Mouse (Mus musculus) spleen, postnatal 14 days (tissue): ENCODE measurements around the gene Zfp319.

ENCODE experiments used
- DNase-seq, 2 experiments: peaks; one replicate each; pipeline ENCODE4 v3.0.0; 2021 to 2022; ENCODE audit warnings: low spot score in 2 of 2

Zfp319 gene

DNA sequence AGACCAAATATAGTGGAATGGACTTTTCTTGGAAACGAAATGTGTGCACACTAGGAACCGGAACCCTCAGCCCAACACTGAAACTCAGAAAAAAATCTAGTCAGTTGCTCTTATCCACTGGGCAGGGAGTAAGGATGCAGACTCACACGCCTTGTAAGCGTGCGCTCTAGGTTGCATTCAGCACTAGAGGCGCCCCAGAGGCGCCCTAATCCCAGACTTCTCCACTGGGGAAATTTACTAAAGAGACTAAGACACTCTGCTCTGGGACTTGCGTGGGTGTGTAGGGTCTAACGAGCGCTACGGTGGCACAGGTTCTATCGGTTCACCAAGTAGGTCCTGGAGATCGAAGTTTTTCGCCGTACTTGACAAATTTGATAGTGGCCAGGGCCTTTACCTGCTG lies 19.7 kb upstream of the Zfp319 start:
- DNase-seq = no peak

DNA sequence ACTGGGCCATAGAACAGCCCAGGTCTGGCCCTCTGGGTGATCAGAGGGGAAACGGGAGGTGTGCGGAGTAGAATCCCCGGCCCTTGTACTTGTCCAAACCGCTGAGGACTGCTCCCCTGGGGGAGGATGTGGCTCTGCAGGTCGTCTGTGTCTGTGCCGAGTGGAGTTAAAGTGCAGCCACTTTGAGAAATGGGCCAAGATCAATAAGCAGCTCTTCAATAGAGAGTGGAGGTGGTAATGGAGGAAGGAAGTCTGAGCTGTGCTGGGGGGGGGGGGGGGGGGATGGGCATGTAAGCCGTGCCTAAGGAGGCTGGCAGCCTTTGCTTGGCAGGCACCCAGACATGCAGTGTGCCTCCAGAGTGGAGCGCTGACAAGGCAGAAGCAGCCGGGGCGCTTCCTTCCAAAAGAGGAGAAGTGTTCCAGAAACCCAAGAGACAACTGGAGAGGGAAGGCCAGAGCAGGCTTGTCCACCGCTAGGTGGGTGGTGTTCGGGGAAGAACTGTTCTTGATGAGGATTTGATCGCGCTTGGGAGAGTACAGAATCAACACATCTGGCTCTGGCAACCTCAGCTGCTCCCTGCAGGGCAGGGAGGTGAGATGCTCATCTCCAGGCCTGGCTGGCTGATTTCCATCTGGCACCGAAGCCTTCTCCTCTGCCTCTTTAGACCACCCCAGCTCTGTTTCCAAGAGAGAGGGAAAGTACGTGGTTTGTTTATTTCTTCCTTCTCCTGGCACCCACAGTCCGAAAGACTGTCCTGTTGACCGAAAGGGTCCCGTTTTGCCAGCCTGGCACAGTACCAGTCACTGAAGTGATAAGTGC lies 17.3 kb upstream of the Zfp319 start:
- DNase-seq = no peak

DNA sequence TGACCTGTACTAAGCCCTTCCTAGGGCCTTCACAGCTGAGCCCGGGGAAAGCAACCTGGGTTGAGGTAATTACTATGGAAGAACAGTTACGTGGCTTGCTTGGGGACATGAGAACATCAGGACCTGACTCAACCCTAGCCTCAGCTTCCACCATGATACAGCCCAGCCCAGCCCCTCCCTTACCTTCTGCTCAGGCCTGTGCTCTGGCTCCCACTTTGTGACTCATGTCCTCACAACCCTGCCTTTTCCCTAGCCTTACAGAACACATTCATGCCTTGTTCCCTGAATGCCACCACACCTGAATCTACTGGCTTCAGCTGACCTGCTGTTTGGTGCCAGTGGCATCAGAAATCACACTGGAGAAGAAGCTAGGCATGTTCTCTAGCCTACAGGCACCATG lies 16.6 kb upstream of the Zfp319 start:
- DNase-seq = no peak

DNA sequence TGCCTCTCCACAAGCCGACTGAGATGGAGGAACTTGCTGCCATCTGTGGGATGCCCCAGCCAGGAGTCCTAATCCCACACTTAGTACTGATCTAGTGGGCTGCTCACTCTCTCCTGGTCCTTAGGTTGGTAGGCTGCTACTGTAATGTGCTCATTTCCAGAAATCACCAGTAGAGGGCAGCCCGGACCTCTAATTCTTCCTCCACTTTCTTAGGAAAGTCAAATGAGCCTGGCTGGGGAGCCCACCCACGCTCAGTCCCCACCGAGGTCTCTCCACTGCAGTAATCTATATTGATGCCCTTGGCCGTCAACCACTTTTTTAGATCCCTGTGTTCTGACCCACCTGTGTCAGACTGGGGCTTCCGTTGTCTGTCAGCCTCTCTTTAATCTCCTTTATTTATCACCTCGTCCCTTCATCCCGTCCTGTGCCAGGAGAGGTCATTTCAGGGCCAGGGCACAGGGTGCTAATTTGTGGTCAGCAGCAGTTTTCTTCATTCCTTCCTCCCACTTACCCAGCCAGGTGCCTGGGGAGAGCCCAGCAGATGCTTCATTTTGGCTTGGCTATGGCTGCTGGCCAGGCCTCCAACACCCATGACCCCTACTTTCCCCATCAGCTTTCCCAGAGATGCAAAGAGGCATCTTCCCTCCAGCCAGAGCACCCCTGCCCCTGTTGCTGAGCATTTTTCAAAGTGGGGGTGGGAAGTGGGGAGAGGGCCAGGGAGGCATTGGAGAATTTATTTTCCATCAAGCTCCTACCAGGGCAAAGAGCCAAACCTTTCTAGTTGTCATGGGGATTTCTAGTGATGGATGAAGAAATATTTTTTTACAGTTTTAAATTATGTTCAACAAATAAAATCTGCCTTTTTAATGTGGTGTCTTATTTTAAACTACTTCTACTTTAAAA lies 15.1 kb upstream of the Zfp319 start:
- peak in 1 of 2 experiments; percentile 42 for DNase-seq

DNA sequence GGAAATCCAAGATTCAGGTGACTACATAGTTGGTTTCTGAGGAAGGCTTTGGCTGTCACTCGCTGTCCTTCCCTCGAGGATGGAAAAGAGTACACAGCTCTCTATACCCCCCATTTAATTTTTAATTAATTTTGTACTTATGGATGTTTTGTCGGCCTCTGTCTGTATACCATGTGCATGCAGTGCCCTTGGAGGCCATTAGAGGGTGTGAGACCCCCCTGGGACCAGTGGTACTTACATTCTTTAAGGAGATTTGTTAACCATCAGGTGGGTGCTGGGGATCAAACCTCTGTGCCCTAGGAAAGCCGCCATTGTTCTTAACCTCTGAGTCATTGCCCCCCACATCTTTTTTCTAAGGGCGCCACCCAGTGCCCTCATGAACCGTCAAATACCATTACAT lies 12.9 kb upstream of the Zfp319 start:
- no peak for DNase-seq

DNA sequence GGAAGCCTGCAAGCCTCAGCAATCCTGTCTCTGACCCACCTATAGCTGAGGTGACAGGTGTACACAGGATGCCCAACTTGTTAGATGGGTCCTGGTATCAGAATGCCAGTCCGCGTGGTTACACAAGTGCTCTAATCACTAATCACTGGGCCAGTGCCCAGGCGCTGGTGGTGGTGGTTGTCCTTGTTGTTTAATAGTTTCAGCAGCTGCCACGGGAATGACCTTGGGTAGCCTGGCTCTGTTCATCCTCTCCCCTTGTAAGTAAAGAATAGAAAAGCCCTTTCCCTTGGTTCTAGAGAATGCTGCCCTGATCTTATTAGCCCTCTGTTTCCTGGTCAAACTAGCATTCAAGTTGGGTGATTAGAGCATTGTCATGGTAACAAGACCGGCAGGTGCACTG lies 10.0 kb upstream of the Zfp319 start:
- no peak for DNase-seq

DNA sequence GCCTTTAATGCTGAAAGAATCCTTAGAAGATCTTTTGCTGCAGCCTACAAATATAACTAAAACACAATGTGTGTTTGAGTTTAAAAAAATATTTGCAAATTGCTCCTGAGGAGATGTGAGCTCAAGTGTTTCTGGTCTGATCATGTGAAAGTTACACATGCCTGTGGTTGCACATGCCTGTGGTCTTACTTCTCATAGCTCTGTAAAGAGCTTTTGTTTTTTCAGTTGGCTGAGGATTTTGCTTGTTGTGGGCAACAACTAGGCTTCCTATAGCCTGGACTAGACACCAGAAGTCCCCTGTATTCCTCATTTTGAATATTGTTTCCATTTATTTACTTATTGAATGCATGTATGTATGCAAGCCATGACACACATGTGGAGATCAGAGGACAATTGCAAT lies 4.6 kb upstream of the Zfp319 start:
- DNase-seq = no peak

DNA sequence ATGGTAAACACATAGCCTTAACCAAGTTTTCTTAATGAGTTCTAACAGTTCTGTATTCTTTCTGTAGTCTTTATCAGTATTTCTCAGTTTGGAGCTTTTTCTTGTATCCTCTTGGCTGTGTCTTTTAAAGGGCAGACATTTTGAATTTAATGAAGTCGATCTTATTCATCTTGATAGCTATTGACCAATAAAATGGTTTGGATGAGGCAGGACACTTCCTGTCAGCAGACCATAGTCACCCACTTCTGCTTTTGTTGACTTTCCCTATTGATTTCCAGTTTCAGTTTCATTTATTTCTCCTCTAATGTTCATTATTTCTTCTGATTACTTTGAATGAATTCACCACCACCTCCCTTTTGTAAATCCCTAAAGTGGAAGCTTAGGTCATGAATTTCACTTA lies 4.0 kb upstream of the Zfp319 start:
- no peak for DNase-seq

DNA sequence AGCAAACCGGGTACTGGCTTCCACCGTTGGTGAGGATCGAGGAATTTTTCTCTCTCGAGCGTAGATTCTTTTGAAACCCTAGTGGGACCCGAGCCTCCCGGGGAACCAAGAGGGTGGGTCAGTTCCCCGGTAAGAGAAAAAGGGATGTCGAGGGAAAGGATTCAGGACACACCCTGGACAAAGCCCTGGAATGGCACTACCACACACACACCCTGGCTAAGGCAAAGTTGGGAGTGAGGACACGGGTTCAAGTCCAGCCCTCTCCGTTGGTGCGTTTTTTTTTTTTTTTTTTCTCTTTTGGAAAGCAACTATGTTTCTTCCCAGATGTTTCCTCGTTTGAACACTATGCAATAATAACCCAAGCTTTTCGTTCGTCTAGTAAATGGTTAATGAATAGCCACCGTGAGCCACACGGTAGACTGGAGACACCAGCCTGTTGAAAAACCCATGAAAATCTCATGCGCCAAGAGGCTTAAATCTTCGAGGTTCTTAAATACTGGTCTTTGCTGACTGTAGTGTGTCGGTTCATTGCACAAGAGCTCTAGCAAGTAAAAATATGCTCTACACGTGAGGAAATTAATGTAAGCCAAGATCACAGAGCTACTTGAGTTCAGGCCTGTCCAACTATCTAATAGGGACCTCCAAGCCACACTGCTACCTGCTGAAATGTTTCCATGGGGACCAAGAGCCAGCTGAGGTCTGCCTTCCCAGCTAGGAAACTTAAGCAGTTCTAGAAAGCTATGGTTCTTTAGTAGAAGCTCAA lies 868 bp upstream of the Zfp319 start:
- no peak for DNase-seq

DNA sequence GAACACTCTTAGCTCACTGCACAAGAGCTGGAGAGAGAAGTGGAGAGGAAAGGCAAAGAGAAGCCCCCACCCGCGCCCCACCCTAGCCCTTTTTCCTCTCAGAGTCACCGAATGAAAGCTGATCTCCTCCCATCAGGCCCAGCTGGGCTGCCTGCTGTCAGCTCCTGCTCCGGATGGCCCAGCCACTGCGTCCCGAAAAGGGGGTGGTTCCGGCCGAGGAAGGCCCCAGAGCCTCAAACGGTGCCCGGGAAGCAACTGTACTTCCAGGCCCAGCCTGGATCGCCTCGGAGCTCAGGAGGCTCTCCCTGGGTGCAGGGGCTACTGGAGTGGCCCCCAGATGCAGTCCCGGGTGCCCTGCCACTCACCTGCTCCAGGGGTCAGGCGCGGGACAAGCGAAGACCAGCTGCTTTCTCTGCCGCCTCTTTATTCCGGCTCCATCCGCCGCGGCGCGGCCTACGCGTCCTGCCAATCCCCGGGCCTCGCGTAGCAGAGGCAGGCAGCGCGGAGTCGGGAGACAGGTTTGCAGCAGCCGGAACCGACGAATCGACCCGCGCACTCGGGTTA lies 512 bp downstream of the Zfp319 start:
- no peak for DNase-seq

DNA sequence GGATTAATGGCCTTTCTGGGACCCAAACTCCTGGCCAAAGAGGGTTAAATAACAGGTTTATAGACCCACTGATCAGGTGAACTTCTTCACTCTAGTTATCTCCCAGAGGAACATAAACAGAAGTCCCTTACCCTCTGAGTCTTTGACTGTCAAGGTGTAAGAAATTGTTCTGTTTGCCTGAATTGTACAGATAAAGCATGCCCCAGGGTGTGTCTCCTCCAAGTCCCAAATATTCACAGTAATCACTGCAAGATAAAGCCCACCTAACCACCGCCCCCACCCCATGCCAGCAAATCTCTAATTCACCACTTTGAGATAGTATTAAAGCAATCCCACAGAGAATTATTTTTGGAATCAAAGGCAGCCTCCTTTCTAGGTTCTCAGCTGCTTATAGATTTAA lies 1.4 kb downstream of the Zfp319 start:
- no peak for DNase-seq

DNA sequence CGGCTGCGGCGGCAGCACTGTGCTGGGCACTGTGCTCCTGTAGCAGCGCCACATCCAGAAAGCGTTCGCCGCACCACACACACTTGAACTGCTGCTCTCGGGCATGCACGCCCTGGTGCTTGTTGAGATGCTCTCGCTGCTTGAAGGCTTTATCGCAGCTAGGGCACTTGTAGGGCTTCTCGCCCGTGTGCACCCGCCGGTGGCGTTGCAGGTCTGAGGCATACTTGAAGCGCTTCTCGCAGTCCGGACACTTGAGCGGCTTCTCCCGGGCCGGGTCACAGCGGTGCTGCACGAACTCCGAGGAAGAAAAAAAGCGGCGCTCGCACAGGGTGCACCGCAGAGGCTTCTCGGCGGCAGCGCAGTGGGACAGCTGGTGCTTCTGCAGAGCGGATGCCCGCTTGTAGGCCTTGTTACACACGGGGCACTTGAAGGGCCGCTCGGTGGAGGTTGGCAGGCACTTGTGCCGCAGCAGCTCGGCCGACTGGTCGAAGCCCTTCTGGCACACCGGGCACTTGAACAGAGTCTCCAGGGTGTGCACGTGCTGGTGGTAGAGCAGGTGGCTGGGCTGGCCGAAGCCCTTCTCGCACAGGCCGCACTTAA lies 3.8 kb downstream of the Zfp319 start:
- DNase-seq = no peak

DNA sequence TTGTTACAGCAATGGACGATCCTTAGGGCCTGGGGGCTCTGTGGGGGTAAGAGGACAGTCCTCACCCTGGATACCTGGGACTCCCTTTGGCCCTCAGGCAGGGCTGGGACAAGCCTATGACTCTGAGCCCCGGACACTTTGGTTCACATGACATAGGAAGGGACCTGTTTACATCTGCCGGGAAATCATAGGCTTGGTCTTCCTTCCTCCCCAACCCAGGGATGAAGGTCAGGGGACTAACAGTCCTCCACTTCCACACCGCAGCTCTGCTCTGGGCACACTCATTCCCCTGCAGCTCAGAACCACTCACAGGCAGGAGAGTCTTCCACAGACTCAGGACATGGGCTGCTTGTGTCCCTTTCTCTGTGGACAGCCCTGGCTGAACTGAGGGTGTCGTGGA lies 4.9 kb downstream of the Zfp319 start:
- no peak for DNase-seq

DNA sequence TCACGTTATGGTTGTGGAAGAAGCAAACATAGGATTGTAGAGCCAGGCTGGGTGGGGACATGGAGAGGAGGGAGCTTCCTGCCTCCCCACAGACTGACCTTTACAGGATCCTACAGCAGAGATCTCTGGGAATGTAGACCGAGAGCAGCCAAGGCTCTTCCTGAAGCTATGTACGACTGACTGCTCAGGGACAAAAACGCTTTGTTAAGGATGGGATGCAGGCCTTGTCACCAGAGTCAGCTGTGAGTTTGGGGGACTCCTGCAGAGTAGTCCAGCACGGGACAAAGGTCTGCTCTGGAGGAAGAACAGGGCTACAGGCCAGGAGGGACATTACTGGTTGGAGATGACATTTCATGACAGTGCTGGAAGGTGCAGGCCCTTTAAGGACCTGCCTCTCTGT lies 7.1 kb downstream of the Zfp319 start:
- no peak for DNase-seq

DNA sequence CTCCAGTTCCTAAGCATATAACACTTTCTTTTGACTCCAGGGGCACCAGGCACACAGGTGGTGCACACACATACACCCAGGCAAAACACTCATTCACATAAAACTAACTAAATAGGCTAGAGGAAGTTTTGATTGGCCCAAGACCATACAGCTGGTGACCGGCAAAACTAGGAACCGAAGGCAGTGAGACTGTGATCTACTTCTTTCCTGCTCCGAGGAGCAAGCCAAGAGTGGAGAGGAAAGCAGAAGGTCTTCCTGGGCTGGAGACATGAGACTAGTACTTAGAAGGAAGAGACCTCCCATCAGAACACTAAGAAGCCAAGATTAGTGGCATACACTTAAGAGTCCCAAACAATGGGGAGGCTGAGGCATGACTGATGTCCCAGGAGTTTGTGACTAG lies 8.5 kb downstream of the Zfp319 start:
- DNase-seq = no peak

DNA sequence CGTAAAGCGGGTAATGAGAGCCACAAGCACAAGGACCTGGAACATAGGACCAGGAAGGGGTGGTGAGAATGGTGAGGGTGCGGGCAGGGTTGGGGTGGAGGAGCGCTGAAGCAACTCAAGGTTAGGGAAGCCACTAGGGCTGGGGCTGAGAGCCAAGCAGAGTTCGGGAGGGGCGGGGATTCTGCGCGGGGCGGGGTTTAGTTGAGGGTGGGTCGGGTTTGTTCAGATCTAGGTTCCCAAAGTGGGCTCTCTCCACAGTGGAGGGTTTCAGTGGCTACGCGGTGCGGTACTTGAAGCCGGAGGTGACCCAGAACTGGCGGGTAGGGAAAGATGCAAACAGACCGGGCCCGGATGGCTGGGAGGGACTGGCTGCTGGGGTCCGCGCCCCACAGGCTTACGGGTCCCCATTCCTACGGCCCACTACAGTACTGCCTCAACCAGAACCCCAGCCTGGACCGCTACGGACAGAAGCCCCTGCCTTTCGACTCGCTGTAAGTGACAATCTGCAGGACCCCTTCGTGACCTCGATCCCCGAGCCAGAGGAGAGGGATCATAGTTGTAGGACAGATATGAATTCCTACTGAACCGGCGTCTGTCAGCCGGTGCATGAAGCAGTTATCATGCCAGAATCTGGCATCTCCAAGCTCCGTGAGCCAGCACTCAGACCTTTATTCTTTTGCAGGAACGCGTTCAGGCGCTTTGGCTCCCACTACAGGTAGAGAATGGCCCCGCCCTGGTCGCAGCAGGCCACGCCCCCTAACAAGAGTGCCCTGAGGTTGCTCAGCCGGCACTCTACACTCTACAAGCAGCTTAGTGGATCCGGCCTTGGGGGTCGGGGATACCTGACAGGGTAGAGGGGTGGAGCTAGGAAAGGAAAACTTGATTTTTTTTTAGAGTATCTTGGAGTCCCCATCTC lies 11.3 kb downstream of the Zfp319 start:
- DNase-seq = peak; percentile 50 to 62

DNA sequence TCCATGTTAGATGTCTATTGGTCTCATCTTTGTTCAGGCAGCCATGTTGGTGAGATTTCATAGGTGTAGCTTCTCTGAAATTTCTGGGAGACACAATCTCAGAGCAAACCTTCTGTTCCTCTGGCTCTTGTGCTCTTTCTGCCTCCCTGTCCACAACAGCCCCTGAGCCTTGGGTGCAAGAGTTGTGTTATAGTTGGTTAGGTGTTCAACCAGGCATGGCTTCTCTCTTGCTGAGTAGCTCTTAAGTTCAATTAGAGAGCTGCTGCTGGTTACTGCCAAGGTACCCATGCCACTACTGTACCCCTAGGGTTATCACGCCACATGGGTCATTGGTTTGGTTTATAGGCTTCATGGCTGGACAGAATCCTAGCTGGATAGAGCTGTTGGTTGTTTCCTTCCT lies 16.4 kb downstream of the Zfp319 start:
- no peak for DNase-seq

DNA sequence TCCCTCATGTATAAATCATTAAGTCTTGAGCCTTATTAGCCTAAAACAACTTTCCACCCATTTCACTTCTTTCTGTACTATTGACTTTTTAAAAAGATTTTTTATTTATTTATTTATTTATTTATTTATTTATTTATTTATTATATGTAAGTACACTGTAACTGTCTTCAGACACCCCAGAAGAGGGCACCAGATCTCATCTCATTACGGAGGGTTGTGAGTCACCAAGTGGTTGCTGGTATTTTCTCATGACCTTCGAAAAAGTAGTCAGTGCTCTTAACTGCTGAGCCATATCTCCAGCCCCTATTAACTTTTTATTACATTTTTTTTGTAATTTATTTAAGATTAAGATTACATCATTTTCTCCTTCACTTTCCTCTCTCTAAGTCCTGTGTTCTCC lies 17.0 kb downstream of the Zfp319 start:
- DNase-seq = no peak

DNA sequence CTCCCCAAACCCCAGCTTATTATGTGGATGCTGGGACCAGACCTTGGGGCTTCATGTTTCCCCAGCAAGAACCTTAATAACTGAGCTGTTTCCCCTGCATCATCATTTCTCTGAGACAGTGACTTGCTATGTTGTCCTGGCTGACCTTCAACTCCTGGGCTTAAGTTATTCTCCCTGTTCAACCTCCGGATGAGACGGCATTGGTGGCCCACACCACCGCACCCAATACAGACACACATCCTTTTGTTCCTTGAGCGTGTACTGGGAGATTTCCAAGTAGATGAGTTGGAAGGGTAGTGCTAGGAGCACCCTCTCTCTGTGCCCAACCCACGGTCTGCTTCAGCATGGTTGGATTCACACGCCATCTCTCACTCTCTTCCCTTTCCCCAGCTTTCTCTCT lies 17.9 kb downstream of the Zfp319 start:
- DNase-seq = no peak

DNA sequence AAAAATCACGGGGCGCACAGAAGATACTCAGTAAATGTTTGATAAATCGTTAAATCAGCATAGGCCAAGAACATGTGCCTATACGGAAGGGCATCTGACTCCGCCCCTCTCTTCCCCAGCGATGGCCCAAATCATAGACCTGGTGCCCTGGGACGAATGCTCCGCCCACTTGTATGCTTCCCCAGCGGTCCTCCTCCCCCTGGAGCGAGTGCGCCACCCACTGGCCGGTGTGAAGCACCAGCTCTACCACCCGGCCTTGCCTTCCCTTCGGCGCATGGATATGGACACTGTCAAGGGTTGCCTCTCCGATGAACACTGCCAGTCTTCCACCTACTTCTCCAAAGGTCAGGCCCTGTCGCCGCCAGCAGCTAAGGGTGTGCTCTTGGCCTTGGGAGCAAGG lies 18.9 kb downstream of the Zfp319 start:
- DNase-seq = no peak
